Mouse (Mus musculus): Measurements from ENCODE around the gene Olfr1377.

- TF ChIP-seq CTCF (IDR thresholded peaks at IDR 0.05; ENCODE audit: control insufficient read depth, insufficient read depth, low read length) (no peak), POLR2A (IDR thresholded peaks at IDR 0.05; ENCODE audit: borderline replicate concordance, control insufficient read depth, low read depth, low read length) (no peak)
Observed at GRCm38 (mm10) chr11:50942386-50942785, 39.4 kb upstream of the Olfr1377 start.

Data from bone marrow, adult 2 months (tissue).